Mouse (Mus musculus) B cell, adult 2 months (primary cell): ENCODE measurements around the gene Grk5.
"Not testable (repeated sequence)": the region's sequence is repeated elsewhere in the genome, so short reads cannot be mapped to it uniquely, and the experiment has no call there.

Experiments
- DNase-seq, 2 experiments: peaks; one replicate each; pipeline ENCODE4 v3.0.0; 2022

The Grk5 gene

DNA sequence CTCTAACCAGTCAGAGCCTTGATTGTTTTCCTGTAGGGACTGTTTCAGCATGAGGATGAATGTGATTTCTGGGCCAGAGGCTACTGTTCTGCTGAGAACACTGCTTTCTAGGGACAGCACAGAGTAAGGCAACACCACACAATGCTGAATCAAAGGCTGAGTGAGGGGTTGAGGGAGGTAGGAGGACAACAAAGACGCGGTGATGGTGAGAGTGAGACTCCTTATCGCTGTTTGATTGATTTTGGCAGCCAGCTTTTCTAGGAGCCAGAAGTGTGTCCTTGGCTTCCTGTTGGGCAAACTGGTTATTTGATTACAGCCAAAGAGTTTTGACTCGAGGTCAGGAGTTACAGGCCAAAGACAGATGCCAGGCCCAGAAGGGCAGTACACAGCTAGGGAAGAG lies 25.7 kb downstream of the Grk5 start:
- no peak for DNase-seq

DNA sequence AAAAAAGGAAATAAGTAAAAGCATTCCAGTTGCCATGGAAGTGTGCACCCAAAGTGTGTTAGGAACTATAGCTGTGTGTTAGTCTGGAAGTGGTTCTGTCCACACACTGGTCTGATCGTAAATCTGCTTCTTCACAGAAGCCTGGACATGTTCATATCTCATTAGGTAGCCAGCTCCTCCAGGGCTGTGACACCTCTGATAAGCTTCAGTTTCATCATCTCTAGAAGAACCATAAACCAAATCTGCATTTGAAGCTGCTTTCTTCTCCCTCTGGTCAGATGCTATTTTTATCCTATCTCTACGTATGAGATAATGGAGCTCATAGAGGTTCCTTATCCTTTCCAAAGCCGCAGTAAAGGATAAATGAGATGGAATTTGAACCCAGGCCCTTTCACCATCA lies 26.3 kb downstream of the Grk5 start:
- DNase-seq = no peak

DNA sequence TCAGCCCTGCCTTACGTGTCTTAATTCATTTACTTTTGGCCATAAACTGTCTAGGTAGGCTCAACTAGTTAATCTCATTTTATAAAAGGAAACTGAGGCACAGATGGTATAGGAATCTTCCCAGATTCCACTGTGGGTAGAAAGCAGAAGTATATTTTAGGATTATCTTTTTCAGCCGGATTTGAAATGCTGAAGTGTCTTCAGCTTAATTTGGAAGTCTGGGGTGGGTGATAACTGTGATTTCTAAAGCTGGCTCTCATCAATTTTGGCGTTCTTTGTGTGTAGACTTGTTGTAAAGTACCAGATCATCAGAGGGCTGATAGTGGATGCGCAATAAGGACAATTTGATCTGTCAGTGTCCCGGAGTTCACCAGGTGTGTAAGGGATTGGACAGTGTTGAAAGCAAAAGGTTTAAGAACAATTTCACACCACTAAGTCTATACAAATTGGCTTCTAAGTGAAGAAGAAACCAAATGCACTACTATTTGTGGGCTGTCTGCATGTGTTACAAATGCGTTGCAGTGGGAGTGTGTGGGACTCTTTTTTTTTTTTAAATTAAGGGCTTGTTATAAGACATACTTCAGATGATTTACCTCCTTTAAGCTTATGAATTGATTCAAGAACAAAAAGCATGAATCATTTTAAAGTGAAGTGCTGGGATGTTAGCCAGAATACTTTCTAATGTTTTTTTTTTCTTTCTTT lies 27.5 kb downstream of the Grk5 start:
- no peak for DNase-seq

DNA sequence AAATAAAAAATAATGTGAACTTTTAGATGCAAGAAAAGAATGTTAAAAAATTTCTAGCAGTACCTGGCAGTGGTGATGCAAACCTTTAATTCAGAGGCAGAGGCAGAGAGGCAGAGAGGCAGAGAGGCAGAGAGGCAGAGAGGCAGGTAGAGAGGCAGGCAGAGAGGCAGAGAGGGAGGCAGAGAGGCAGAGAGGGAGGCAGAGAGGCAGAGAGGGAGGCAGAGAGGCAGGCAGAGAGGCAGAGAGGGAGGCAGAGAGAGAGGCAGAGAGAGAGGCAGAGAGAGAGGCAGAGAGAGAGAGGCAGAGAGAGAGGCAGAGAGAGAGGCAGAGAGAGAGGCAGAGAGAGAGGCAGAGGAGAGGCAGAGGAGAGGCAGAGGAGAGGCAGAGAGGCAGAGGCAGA lies 35.0 kb downstream of the Grk5 start:
- not testable (repeated sequence) for DNase-seq

DNA sequence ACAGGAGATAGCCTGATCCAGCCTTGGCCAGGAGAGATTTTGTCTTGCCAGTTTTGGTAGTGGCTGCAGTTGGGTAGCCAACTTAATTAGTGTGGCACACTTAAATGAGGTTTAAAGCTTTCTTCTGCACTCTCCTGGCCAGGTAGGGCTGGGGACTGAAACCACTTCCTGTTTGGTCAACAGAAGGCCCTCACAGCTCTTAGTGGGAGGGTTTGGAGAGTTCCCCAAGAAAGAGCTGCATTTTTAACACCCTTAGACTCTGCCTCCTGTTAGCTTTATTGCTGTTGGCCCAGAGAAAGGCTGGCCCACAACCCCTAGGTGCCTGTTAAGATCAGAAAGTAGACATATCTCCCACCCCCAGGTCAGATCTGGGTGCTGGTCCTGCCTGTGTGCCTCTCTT lies 45.5 kb downstream of the Grk5 start:
- DNase-seq = peak in 1 of 2 experiments; percentile 11

DNA sequence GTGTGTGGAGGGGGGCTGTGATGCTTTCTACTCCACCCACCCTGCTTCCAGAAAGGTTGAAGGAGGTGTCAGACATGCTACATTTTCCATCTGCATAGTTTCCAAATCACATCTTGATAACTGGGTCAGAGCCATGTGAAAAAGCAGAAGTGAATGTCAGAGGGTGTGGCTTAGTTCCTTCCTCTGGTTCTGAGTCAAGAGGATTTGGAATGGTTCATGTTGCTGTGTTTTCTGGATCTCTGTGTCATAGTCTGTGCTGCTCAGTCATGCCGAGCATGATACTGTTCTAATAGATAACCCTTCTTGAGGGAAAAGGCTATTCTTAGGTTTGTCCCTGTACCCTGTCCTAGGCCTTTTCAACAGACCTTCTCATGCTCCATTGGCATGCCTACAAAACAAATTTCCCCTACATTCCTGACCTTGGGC lies 50.4 kb downstream of the Grk5 start:
- peak; percentile 45 to 47 for DNase-seq

DNA sequence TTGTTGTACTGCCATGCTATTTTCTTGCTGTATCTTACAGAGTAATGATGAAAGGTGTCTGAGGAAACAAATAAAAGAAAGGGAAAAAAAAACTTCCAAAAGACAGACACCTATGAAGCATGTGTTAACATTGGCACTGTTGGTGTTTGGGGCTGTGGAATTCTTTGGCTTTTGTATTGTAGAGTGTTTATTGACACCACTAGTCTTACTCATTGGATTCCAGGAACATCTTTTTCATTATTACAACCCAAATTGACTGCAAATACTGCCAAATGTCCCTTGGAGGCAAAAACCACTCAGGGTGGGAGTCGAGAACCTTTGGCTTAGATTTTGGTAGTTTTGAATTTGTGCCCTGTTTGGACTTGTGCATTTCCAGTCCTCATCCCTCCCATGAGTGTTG lies 51.3 kb downstream of the Grk5 start:
- DNase-seq = no peak

DNA sequence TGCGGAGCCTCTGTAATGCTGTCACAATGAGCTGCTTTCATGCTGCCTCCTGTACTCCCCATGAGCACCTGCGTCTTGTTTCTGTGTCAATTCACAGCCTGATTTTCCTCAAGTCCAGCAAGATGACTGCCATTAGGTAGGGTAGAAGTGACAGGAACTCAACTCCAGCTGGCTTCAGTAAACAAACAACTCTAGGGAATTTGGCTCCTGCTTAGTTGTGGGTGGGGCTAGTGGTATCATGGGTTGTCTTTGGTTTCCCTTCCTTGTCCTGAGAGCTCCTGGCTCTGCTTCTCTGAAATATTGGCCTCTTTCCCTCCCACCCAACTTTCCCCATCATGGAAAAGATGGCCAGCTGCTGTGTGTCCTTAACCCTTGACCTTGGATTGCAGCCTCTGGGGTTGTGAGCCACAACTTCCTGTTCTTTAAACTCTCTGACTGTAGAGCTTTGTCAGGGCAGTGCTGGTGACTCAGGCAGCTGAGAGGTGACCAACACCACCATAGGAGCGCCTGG lies 56.3 kb downstream of the Grk5 start:
- DNase-seq = peak in 1 of 2 experiments; percentile 13

DNA sequence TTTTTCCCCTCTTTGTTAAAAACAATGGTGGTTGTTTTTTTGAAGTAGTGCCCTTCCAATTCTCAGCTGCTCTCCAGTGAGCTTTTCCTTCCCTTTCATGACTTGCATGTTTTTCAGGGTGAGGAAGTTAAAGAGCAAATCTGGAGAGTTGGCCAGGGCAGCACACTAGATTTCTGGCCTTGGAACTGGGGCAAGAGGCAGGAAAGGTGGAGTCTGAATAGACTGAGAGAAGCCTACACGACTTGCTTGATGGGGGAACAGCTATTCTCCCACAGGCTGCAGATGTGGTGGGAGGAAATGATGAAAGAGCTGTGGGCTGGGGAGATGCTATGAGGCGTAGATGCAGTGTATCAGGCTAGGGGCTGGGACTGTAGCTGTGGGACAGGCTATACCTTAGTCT lies 57.1 kb downstream of the Grk5 start:
- peak in 1 of 2 experiments; percentile 11 for DNase-seq

DNA sequence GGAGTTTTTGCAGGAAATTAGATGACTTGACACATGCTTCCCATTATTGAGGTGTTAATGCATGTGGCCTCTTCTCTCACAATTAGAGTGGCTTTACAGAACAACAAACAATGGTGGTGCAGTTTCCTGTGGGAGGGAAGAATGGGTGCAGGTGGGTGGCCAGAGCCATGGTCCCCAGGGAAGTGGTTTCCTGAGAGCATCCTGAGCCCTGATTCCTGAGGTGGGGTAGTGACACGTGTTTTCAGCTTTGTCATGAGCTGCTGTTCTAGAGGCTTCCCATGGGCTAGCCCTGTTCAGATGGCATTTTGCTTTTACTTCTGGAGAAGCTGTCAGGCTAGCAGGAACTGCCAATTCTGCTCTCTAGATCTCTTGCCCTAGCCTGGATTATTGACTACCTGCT lies 59.4 kb downstream of the Grk5 start:
- DNase-seq = no peak

DNA sequence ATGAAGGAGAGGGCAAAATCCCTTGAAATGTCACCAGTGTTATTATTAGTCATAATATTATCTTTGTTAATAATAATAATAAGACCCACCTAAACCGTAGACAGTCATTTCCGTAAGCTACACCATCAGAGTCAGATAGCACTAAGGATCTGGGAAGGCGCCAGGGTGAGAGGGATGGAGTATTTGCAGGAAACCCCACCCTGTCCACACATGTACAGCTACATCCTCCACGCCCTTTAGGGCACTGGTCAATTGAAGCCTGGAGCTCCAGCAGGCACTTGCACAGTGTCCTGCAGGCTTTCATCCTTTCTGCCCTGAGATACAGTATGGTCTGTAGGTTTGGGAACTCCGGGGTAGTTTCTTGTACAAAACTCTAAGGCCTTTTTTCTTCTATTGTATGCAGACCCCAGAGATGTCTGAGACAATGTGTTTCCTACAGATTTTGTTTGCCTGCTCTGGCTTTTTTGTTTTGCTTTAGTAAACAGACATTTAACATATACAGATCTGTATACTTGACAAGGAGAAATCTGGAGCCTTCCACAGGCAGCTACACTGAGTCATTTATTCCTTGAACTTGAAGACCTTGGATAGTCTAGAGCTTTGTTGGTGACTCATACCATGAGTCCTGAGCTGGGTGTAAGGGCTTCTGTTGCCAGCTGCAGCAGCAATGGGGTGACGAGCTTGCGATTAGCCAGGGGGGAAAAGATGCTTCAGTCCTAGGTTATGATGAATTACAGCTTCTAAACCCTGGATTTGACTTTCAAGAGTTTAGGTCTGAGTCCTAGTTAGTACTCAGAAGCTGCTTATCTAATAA lies 60.7 kb downstream of the Grk5 start:
- no peak for DNase-seq

DNA sequence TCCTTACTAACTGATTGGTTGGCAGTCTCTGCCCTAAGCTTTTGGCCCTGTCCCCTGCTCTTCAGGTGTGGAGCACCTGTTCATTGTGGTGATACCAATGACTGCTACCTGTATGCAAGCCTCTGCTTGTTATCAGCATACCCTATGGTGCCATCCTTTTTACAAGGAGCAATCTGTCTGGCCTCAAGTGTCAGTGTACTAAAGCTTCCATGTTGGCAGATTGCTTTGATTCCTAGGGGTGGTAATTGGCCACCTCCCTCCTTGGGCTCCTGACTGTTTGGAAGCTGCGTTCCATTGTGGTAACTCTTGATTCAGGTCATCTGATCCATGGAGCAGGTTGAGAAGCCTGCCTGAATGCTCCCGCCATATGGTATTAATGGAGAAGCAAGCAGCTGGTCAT lies 65.6 kb downstream of the Grk5 start:
- no peak for DNase-seq

DNA sequence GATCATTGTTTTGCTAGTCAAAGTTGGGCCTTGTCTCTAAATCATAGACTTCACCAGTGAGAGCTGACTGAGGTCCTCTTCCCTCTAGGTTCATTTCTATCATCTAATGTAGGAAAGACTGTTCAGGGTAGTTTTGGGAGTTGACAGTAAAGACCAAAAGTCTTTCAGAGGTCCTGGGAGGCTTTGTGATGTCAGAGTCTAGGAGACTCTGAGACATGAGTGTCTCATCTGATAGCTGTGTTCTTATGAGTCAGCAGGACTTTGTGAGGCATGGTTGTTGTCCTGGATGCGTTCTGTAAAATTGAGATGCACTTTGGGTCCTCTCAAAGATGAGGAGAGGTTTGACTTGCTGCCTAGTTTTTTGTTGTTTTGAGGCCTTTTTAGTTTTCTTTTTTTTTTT lies 66.2 kb downstream of the Grk5 start:
- DNase-seq = no peak

DNA sequence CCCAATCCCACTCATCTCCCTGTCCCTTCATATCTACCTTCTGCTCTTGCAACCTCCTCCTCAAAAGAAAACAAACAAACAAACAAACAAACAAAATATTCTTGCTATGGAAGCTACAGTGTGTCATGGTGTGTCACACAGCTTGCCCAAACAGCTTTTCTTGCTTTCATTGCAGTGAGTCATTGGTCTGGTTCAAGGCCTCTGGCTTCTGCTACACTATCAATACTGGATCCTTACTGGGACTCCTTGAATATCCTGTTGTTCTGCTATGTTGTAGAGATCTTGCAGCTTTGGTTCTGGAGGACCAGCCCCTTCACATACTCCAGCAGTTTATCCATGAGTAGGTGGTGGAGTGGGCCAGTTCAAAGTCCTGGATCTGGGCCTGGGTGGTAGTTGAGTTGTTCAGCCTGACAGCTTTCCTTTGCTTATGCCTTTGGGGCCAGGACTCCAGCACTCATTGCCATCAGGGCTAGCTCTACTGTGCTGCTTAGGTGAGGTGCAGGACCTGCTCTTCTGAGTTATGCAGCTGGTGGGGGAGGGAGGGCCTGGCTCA lies 66.7 kb downstream of the Grk5 start:
- DNase-seq = no peak

DNA sequence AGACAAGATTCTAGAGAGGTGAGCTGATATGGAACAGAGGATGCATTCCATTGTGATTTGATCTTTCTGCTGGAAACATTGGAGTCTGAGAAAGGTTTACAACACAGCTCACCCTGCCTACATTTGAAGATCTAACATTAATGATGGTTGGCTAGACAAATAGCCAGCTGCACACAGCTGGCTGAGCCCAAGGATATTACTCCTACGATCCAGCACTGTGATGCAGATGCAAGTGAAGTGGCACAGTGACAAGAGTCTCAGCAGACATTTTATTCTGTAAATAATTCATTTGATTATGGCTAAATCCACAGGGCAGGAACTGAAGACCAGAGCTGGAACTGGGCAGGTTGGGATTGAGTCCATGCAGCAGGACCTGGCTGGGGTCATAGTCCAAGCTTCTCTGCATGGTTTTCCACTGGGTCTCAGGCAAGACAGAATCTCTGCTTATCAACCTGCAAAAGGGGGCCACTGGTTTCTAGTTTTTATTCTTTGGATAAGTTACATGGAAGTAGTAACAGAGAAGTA lies 70.2 kb downstream of the Grk5 start:
- DNase-seq = no peak

DNA sequence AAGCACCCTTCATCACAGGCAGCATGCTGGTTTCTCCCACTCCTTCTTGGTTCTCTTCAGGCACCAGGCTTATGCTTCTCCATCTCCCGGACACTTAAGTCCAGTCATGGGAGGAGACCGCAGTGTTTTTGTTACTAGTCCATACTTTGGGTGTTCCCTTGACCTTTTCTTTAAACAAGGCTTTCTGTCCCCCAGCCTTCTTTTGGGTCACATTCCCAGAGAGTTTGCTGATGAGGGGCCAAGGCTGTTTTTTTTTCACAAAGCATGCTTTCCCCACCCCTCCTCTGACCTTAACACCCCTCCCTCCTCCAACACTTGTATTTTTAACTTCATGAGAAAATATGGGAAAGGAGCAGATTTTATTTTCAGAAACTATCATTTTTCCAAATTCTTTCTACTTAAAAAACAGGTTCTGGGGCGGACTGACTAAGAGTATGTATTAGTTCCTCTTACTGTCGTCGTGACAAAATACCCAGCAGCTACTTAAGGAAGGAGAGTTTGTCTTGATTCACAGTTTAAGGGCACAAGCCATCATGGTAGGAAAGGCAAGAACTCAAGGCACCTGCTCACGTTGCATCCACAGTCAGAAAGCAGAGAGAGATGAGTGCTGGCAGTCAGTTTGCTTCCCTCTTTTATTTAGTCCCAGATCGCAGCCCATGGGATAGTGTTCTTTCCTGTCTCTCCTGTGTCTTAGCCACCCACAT lies 73.0 kb downstream of the Grk5 start:
- DNase-seq = no peak

DNA sequence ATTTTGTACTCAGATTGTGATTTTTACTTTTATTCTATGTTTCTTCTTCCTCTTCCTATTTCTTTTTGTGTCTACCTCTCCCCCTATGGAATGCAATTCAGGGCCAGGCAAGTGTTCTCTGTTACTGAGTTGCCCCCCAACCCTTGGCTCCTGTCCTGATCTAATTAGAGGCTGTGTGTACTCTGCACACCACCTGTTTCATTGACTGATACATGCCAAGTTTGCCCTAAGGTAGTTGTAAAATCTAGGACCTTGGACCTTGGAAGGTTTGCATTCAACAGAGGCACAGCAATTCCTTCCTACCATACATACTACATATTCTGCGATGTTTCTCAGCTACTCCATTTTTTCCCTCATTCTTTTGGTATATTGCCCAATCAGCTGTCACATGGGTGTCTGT lies 78.4 kb downstream of the Grk5 start:
- no peak for DNase-seq

DNA sequence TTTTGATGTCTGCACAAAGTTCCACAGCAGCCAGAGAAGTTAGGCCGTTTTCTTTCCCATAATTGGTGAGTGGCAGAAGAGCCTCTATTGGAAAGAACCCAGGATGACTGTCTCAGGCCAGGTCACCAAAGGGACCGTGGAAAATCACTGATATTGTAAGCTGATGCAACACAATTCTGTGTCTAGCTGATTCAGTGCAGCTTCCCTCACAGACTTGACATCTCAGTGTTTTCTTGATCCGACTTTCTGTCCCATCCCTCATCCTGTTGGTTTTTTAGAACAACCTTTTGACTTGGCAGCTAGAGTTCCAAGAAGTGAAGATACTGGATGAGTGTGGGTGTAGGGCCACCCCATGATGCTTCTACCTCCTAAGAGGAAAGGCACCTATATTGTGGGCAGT lies 80.9 kb downstream of the Grk5 start:
- DNase-seq = no peak

DNA sequence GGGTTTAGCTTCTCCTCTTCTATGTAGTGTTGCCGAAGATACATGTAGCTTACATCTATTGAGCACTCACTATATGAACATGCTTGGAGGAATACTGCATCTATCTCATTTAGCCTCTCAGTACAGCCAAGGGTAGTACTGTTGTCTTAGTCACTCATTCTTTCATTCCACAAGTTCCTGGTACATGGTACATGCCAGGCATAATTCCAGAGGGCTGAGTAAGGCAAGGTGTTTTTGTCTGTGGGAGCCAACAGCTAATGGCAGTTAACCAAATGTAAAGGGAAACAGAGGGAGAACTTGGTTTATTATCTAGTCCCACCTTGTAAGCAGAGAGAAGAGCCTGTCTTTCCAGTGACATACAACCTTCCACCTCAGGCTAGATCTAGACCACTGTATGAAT lies 82.0 kb downstream of the Grk5 start:
- no peak for DNase-seq

DNA sequence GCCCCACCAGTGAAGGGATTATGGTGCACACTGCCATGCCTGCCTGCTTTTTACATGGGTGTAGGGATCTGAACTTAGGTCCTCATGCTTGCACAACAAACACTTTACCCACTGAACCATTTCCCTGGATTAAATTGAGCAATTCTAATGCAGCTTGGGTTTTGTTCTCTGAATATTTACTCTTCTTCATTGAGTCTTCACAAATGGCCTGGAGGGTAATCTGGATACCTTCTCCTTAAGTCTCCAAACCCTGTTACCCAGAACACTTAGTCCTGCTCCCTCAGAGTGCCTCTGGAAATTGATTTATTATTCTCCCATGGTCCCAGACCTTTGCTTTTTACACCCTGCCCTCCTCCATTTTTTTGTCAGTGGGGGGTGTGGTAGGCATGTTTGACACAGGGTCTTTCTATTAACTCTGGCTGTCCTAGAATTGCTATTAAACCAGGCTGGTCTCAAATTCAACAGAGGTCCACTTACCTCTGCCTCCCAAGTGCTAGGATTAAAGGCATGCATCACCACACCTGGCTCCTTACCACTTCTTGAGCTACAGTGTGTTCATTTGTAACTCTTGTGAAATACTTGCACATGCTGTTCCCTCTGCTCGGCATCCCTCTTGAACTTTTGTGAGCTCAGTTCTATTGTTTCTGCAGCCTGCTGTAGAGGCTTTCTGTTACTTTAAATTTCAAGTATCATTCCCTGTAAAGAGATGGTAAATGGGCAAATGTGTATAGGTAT lies 82.9 kb downstream of the Grk5 start:
- DNase-seq = no peak

DNA sequence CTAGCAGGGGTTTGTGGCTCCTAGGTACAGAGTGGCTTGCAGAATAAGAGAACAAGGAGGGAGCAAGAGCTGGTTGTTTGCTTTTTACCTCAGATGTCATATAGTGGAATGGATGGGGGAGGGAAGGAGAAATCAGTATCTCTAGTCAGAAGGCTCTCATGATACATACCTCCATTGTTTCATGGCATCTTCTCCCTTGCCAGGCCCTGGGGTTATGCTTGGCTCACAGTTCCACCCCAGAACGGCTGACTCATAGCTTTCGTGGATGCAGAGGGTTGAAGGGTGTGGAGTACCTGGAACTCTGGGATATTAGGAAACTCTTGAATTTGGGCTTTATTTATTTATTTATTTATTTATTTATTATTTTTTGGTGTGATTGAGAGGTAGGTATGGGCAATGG lies 84.0 kb downstream of the Grk5 start:
- DNase-seq = no peak

DNA sequence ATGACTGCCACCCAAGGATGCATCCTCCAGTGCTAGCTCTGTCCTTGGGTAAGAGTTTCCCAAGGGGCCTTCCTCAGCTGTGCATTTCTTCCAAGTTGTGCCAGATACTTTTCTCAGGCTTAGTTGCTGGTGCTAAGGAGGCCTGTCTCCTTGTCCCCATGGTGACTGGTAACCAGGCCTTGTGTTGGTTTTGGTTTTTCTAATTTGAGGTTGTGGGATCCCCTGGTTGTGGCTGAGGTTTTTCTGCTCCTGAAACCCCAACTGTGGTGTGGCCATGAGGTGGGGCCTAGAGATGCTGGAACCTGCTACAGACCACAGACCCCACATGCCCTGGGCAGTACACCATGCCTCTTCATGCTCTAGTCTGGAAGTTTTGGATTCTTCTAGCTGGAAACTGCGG lies 90.0 kb downstream of the Grk5 start:
- DNase-seq = no peak
